Mouse (Mus musculus) Patski (cell line): ENCODE results near the gene Optc. TPM values are rescaled to one million over a fixed set of nuclear protein-coding genes. Genes with fewer than 3 reads are reported as not detected.

Experiments
- ATAC-seq: fragments of 100-300 bp; one replicate; pipeline ENCODE4 v1.8.0; 2021
- CTCF ChIA-PET: fragments of 350-600 bp; sonication (Branson Sonifier 250); formaldehyde crosslinking; loops from one replicate; lab custom pipeline; 2022; ENCODE audit warnings: inconsistent platforms; lab: Charles Lee
- POLR2A ChIA-PET: fragments of 350-600 bp; sonication (Branson Sonifier 250); formaldehyde crosslinking; loops from one replicate; lab custom pipeline; 2022; ENCODE audit warnings: antibody characterized with exemption, inconsistent platforms; lab: Charles Lee
- DNase-seq: peaks from one replicate; pipeline ENCODE4 v3.0.0-alpha.2; 2011; ENCODE audit warnings: low read depth, low spot score
- H3K27me3 ChIP-seq: fragments of 371-371 bp; one replicate; pipeline ENCODE4 v1.5.1; 2021
- CTCF ChIP-seq: fragments of 100-300 bp; IDR thresholded peaks from one replicate; pipeline ENCODE4 v1.5.1; 2021
- in situ Hi-C: fragments of 300-500 bp; cut with MboI; formaldehyde crosslinking; loops from 3 replicates; pipeline ENCODE4 v1.11.1; 2018; ENCODE audit warnings: low pct_unique_long_range_greater_than_20kb, mixed read lengths
- polyA plus RNA-seq: library from polyadenylated mRNA; unstranded; gene quantifications from one replicate; pipeline ENCODE4 v1.2.3, GENCODE M21; 2021

The Optc gene
- polyA plus RNA-seq, 1 experiment from 2014 or later: 0.04 TPM

DNA sequence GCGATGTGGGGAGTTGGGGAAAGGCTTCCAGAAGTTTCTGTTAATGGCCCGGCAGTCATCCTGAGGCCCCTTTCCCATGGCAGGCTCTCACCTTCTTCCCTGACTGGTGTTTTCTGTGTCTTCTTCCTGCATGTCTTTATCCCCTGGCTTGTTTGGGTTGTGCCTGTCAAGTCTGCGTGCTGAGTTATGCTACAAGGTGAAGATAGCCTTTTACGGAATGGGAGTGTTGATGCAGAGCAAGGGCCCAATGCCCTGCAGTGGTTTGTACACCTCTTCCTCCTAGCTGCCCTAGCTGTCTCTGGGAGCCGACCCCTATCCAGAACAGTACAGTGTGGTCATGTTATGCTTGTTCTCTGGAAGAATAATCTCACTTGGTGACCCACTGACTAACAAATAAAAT, 46.8 kb downstream of the Optc start:
- CTCF ChIA-PET: interaction anchor here (0.9 kb wide), 1 partner anchor 8 kb away, joined by 3 read pairs; no protein-coding TSS in a partner anchor
- DNase-seq (no peak), ATAC-seq (no peak)
- POLR2A ChIA-PET: no interaction called here
- no peaks in the 10 kb centered on the region for H3K27me3 ChIP-seq
- in situ Hi-C loops: no loop called here
- TF ChIP-seq CTCF: no peak

DNA sequence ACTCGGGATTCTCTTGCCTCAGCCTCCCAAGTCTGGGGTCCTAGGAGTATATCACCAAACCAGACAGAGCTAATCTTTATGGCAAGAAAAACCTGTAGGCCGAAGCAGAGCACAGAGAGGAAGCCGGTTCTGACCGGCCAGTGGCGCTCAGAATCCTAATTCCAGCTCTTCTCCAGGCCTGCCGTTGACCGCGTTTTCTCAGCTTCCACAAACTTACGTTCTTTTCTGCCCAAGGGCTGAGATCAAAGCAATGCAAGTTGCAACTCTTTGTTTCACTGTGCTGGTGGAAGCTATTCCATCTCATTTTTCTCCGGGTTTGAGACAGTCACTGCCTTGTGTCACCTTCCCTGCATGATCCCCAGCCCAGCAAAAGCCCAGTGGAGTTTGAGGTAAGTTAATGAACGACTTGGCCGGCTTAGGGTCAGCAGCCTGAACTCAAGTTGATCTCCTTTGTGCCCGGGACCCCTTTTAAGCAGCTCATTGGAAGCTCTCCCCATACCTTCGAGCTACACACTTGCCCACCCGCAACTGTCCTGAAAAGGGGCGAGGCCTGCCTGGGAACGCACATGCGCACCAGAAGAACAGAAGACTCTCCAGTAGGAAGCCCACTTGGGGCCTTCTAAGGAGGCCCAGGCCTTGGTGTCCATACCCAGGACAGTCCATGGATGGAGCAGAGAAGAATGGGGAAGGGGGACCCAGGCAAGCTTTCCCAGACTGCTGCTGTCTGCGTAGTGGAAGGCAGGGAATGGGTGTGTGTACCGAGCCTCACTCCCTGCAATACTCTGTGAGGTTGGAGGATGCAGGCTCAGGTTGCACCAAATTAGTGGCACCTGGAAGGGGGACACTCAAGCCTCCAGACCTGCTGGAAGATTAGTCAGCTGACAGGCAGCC, 47.7 kb downstream of the Optc start:
- in situ Hi-C loops: no loop called here
- no peak for TF ChIP-seq CTCF
- POLR2A ChIA-PET: interaction anchor here (0.8 kb wide), 1 partner anchor 34 kb away, joined by 5 read pairs; no protein-coding TSS in a partner anchor
- no peaks in the 10 kb centered on the region for H3K27me3 ChIP-seq
- CTCF ChIA-PET: interaction anchor here (0.9 kb wide), 1 partner anchor 9 kb away, joined by 3 read pairs; no protein-coding TSS in a partner anchor
- ATAC-seq (no peak), DNase-seq (no peak)

DNA sequence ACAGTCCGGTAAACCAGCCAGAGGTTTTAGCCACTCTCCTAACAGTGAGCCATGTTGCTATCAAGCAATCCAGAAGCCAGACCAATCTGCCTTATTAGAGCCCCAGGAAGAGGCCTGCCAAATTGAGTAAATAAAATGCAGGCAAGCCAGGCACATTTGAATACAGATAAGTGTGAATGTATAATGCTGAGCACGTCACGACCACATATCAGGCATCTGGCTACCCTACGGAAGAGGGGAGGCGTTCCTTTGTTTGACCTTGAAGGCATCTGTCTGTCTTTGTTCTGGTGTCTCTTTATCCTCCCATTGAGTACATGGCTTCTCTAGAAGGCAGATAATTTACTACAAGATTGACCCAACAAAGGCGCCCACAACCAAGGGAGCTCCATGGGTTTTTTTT, 48.5 kb downstream of the Optc start:
- no peak for DNase-seq
- ChIA-PET CTCF (no interaction called here), POLR2A (interaction anchor here (0.8 kb wide), 1 partner anchor 33 kb away, joined by 5 read pairs; no protein-coding TSS in a partner anchor)
- in situ Hi-C loops: no loop called here
- H3K27me3 ChIP-seq: no peaks in the 10 kb centered on the region
- ATAC-seq: no peak
- TF ChIP-seq CTCF: no peak

DNA sequence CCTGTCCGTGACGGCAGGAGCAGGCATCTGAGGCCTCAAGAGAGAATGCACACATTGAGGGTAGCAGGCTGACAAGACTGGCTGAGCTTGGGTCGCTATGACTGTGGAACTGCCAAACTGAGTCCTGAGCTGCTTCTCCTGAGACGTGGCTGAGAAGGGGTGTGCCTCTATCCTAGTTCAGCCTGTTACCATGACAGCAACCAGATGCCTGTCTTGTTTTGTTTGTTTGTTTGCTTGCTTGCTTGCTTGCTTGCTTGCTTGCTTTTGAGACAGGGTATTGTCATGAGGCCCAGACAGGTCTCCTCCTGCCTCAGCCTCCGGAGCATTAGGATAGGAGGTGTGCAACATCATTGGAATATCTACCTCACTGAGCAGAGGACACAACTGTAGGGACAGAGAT, 50.0 kb downstream of the Optc start:
- POLR2A ChIA-PET: no interaction called here
- TF ChIP-seq CTCF: no peak
- no peaks in the 10 kb centered on the region for H3K27me3 ChIP-seq
- CTCF ChIA-PET: interaction anchor here (1.0 kb wide), 1 partner anchor 24 kb away, joined by 3 read pairs; no protein-coding TSS in a partner anchor
- ATAC-seq (no peak), DNase-seq (no peak)
- in situ Hi-C loops: no loop called here

DNA sequence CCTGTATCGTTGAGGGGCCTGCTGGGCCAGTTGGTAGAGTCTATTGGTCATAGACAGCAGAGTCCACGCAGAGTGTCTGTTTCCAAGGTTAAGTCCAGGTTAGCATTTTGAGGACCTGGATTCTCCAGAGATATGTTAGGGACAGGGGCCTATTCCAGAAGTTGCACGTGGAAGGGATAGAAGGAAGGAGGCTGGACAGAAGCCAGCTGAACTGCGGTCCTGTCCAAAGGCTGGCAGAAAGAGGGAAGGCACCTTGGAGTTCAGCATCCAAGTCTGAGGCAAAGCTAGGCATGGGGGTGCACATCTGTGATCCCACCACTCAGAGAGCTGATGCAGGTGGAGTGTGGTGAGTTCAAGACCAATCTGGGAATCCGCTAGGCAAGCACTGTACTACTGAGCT, 50.6 kb downstream of the Optc start:
- DNase-seq: no peak
- CTCF ChIA-PET: interaction anchor here (1.0 kb wide), 1 partner anchor 23 kb away, joined by 3 read pairs; no protein-coding TSS in a partner anchor
- no peaks in the 10 kb centered on the region for H3K27me3 ChIP-seq
- in situ Hi-C loops: no loop called here
- no peak for TF ChIP-seq CTCF
- no peak for ATAC-seq
- POLR2A ChIA-PET: no interaction called here

DNA sequence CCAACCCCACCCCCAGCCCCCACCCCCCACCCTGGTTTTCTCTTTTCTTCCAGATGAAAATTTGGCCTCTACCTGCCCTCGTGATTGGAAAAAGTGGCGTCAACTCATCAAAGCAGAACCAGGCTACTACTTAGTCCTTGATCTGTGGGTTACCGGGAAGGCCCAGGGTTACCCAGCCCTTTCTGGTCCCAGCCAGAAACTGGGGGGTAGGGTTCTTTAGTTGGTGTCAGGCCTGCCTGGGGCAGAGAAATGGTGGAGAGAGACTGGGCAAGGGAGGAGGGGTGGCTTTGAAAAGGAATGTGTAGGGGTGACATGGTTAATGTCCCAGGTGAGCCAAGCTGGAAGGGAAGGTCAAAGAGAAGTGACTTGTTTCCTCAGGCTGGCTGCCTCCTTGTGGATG, 51.1 kb downstream of the Optc start:
- in situ Hi-C loops: no loop called here
- ChIA-PET POLR2A (no interaction called here), CTCF (no interaction called here)
- ATAC-seq (no peak), DNase-seq (no peak)
- H3K27me3 ChIP-seq: no peaks in the 10 kb centered on the region
- no peak for TF ChIP-seq CTCF

DNA sequence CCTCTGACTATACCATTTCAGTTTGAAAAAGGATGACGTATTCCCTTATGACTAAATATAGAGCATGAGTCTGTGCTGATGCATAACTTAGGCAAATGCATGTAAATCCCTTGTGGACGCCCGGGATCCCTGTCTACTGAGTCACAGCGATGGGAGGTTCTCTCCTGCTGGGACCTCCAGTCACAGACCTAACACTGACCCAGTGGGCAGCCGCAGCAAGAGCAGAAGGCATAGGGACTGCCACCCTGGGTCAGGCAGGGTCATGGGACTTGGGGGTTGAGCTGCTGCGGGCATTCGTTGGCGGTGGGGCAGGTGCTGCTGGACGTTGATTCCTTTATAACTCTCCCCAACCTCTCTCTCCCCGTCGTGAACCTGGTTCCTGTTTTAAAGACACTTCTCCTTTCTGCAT, 51.7 kb downstream of the Optc start:
- TF ChIP-seq CTCF: no peak
- DNase-seq (no peak), ATAC-seq (peak; percentile 64)
- H3K27me3 ChIP-seq: no peaks in the 10 kb centered on the region
- POLR2A ChIA-PET: no interaction called here
- CTCF ChIA-PET: no interaction called here
- in situ Hi-C loops: no loop called here

DNA sequence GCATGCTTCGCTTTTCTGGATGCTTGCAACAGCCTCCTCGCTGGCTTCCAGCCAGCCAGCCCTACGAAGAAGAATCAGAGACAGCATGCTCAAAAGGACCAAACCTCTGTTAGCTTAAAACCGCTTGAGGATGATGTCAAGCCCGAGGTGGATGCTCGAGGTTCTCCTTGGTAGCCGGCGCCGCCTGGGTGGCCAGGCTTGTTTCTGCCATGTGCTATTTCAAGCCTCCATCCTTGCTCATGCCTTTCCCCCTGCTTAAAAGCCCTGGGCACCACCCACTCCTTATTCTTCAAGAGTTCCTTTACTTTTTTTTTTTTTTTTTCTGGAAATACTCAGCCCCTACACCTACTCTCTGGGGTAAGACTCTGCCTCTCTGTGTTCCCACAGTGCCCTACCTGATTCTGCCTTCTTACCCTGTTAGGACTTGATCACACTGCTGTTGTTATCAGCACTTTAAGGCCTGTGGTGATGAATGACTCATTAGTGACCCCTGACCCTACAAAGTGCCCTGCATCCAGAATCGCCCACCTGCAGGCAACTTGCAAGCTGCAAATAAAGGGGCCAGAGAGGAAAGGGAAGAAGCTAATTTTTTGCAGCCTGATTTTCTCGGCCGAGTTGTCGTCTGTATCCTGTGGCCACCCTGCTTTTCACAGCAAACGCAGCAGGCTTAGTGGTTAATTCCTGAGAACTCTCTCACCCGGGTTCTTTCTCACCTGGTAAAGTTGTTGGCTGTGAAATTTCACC, 52.4 kb downstream of the Optc start:
- DNase-seq (no peak), ATAC-seq (no peak)
- no peak for TF ChIP-seq CTCF
- CTCF ChIA-PET: no interaction called here
- H3K27me3 ChIP-seq: no peaks in the 10 kb centered on the region
- POLR2A ChIA-PET: interaction anchor here (0.6 to 0.8 kb wide), 3 partner anchors 10 to 747 kb away, joined by 3 to 5 read pairs (median 4); no protein-coding TSS in a partner anchor
- in situ Hi-C loops: no loop called here

DNA sequence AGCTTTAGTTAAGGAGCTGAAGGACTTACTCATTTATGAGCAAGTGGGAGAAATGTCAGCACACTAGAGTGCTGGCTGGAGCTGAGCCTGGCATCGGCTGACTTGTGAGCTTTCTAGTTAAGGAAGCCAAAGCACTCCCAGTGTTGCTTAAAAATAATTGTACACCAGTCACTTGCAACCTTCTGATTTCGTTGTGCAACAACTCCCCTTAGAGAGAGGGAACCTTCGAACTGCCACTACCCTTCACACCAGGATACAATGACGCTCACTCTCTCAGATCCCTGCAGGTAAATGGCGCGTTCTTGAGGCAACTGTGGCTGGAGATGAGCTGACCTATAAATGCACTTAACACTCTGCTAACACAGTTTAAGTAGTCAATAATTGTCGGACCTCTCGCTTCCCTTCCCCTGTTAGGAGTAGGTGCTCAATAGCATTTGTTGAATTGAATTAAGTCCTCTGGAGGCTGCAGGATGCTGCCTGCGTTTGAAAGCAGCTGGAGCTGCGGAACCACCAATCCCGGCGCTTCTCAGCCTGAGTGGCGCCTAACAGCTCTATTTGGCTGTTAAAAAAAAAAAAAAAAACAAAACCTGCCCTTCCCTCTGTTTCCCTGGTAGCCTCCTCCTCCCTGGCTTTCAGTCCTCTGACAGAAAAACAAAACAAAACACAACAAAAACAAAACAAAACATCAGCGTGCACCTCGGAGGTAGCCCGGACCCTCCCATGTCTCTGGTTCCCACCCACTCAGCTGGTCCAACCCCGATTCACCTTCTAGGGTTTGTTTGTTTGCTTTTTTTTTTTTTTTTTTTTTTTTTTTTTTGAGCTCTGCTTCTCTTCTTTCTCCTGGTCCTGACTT, 53.2 kb downstream of the Optc start:
- CTCF ChIA-PET: interaction anchor here (1.2 kb wide), 1 partner anchor 9 kb away, joined by 3 read pairs; no protein-coding TSS in a partner anchor
- no peaks in the 10 kb centered on the region for H3K27me3 ChIP-seq
- DNase-seq: no peak
- POLR2A ChIA-PET: interaction anchor here (0.7 to 1.2 kb wide), 3 partner anchors 9 to 746 kb away, joined by 3 to 5 read pairs (median 4); no protein-coding TSS in a partner anchor
- in situ Hi-C loops: no loop called here
- TF ChIP-seq CTCF: no peak
- ATAC-seq: no peak

Other genes with a start within 250 kb of the Optc start
- 17.5 TPM for gene Zbed6, start 247.1 kb downstream of the Optc start, polyA plus RNA-seq
- gene Gm38394, start 246.7 kb downstream of the Optc start, polyA plus RNA-seq: 12.3 TPM
- 1.8 TPM for gene Lax1, start 217.9 kb downstream of the Optc start, polyA plus RNA-seq
- gene Atp2b4, start 107.0 kb downstream of the Optc start, polyA plus RNA-seq: 5.1 TPM
- 0.05 TPM for gene Prelp, start 13.4 kb upstream of the Optc start, polyA plus RNA-seq
- gene Fmod, start 129.3 kb upstream of the Optc start, polyA plus RNA-seq: 0.10 TPM
- 90.2 TPM for gene Btg2, start 171.1 kb upstream of the Optc start, polyA plus RNA-seq
- not detected for gene Chit1, start 203.2 kb upstream of the Optc start, polyA plus RNA-seq